Mouse (Mus musculus): ENCODE measurements around the gene Rnf10.

Rnf10 gene

DNA sequence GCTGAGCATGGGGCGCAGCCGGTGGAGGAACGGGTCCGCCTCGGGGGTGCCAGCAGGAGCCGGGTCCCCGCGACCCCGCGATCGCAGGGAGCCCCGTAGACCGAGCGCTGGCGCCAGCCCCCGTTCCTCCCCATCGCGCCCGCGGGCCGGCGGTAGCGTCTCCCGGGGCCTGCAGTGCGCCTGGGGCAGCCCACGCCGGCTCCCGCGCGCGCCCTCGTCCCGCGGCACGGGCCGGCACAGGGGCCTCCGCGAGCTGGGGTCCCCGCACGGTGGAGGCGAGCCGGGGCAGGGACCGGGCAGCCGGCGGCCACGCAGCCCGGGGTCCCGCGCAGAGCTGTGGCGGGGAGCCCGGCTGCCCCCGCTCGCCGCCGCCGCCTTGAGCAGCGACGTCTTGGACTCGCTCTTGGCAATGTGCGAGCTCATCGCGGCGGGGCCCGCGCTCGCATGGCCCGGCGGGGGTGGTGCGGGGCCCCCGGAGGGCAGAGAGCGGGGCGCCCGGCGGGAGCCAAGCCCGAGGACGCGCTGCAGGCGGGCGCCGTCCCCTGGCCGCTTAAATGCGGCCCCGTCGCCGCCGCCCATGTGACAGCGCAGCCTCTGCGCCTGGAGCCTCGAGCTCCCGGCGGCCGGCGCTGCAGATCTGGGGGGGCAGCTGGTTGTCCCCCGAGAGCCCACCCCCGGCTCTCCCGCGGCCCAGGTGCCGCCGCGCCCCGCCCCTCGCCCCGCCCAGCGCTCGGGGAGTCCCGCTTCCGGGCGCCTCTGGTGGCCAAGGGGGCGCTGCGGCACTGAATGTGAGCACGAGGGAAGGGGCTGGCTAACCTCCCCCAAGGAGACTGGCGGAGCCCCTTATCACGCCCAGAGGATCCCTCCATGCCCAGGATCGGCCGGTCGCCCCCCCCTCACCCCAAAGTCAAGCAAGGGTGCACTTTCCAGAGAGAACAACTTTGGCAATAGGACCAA is 78.8 kb downstream of the Rnf10 start, which contains the start of gene Cabp1:
TSS of gene Cabp1 (minus strand) at position 713 of the 957 bp plus-strand sequence.
- peak; percentile 75 for DNase-seq

DNA sequence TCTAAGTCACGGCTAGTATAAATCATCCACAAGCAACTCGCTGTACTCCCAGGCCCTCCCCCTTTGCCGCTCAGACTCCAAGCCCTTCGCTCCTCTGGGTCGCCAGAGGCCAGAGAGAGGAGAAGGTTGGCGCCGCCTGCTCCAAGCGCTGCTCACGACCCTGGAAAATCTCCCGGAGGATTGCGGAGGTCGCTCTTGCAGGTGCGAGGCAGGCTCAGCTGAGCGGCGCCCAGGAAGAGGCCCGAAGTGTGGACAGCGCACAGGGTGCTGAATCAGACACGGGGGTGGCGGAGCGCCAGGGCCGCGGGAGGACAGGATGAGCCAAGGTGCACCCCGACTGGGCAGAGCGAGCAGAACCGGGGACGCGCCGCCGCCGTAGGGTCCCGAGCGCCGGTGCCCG is 79.5 kb downstream of the Rnf10 start:
- peak; percentile 76 for DNase-seq

DNA sequence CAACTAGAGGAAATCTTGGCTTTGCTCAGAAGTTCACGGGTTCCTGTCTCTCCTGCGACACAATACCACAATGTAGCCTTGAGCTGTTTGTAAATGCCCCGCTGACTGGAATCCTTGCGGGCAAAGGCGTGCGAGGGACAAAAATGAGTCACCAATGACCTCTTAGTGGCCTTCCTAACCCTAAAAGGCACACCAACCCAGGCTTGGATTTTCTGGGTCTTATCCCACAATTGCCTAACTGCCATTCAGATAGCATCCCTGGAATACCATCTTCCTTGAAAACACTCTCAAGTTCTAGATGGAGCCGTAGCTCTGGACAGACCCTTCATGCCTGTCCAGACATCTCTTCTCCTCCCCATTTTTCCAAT is 79.9 kb downstream of the Rnf10 start:
- DNase-seq: peak; percentile 52

DNA sequence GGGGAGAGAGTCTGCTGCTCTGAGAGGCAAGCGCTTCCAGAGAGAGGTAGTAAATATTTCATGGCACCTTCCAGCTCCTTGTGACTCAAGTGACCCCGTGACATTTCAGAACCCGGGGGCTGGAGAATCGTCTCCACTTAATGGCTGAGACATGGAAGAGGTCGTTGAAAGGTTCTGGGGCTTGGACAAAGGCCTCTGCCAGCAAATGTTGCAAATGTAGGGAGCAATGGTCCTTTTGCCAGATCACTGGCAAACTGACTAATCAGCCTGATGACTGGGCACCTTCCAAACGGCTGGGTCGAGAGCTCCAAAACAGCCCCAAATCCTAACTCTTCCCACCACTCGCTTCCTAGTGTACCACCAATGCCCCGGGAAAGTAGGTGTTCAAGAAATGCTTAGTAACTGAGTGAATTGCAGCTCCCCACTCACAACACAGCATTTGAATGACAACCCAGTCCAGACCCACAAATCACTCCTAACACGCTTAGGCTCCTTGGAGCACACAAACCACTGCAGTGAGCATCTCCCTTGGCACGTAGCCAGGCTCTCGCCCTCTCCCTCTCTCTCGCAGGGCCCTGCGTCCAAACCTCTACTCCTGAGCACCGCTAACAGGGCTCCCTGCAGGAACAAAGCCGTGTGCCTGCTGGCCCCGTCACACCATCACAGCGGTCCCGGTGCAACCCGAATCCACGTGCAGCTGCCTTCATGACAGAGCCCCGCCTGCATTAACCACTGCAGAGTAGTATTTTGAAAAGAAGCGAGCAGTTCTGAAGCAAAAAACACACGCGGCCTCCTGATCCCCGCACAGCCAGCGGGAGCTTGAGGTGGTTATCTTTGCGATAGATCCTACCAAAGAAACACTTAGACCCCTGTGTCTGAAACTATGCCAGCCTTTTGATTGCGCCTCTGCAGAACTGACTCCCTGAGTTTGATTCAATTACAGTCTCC is 80.5 kb downstream of the Rnf10 start:
- peak; percentile 73 for DNase-seq
